Mouse (Mus musculus) brown adipose tissue, adult 24 weeks (tissue): Measurements from ENCODE around the gene Dpy19l1. TPM values are rescaled to one million over a fixed set of nuclear protein-coding genes. Genes with fewer than 3 reads are reported as not detected.

Experiments used
- H3K27ac ChIP-seq: fragments of 200-500 bp; replicated peaks from 2 replicates; pipeline ENCODE4 v1.5.1; 2012; ENCODE audit warnings: low read depth, mild to moderate bottlenecking, low read length
- H3K4me1 ChIP-seq: fragments of 200-500 bp; 2 replicates; pipeline ENCODE4 v1.6.1; 2012; ENCODE audit warnings: low read length, mixed read lengths; ENCODE audit not compliant: control insufficient read depth, insufficient read depth, insufficient read length
- H3K4me3 ChIP-seq: fragments of 200-500 bp; 2 replicates; pipeline ENCODE4 v1.5.1; 2012; ENCODE audit warnings: low read depth, mild to moderate bottlenecking, low read length, moderate library complexity; ENCODE audit not compliant: insufficient read depth
- polyA plus RNA-seq: library from polyadenylated mRNA; stranded (reverse); fragments of >200 nt; gene quantifications from 2 replicates; pipeline ENCODE4 v1.2.4, GENCODE M21; 2012; ENCODE audit not compliant: missing spikeins, insufficient read depth, insufficient read length

Gene Dpy19l1
- polyA plus RNA-seq, 1 experiment, result 16.1 TPM

DNA sequence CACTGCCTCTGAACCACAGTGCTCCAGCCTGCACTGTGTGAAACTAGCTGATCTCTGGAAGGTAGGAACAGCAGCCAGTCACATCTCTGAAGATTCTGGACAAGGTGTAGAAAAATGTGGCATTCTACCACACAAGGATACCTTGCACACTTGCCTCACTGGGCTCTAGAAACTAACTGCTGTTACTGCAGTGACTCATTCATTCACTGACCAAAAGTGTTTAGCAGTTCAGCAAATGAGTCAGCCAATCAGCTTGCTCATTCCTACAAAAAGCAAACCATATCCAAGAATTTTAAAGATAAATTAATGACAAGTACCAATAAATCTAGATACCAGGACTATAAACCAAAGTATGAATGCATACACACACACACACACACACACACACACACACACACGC, 77.3 kb downstream of the Dpy19l1 start:
- H3K4me1 ChIP-seq, result no peaks in the 10 kb centered on the region
- H3K27ac ChIP-seq, result no peak overlapping the region
- no peak overlapping the region for H3K4me3 ChIP-seq

DNA sequence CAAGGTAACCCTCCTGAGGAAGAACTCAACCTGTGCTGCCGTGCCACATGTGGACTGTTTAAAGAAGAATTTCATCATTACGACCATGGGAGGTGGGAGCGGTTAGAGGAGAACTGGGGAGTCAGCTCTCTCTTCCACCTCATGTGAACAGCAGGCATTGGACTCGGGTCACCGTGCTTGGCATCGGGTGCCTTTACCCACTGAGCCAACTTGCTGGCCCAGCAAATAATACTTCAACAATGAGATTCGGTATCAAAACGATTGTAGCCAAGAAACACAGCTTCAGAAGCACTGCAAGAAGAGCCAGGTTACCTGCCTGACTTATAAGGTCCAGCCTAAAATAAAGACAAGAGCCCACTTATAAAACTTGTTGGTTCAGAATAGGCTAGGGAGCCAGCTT, 79.7 kb downstream of the Dpy19l1 start:
- H3K4me3 ChIP-seq, result no peak overlapping the region
- no peaks in the 10 kb centered on the region for H3K4me1 ChIP-seq
- no peak overlapping the region for H3K27ac ChIP-seq

DNA sequence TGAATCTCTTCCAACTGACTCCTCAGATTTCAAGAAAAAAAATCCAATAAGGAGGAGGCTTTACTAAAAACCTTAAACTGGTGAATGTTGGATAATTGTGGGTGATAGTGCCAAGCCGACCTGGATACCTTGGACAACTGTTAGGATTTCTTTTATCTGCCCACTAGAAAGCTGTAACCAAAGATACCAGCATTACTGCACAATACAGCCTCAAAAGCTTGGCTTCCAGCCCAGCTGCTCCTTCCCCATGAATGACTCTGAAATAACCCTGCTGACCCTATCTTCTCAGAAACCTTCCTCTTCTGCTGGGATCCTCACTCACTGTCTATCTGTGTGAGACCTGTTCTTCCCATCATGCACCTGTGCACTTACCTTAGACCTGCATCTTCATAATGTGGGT, 81.1 kb downstream of the Dpy19l1 start:
- Histone ChIP-seq H3K27ac (no peak overlapping the region), H3K4me1 (no peaks in the 10 kb centered on the region), H3K4me3 (no peak overlapping the region)

DNA sequence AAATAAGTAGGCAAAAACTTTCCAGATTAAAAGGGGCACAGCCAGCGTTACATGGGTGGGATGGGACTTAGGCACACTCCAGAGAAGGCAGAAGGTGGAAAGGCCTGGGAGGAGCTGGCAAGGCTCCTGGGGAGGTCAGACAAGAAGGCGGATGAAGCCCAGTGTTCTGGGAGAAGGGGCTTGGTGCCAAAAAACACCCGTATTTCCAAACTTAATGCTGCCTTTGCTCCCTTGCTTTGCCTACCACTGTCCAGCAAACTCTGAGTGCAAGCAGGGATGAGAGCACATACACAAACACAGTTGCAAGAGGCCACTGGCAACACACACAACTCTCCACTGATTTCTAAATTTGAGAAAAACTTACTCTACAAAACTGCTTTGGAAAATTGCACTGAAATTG, 81.7 kb downstream of the Dpy19l1 start:
- no peak overlapping the region for H3K27ac ChIP-seq
- no peak overlapping the region for H3K4me3 ChIP-seq
- no peaks in the 10 kb centered on the region for H3K4me1 ChIP-seq

DNA sequence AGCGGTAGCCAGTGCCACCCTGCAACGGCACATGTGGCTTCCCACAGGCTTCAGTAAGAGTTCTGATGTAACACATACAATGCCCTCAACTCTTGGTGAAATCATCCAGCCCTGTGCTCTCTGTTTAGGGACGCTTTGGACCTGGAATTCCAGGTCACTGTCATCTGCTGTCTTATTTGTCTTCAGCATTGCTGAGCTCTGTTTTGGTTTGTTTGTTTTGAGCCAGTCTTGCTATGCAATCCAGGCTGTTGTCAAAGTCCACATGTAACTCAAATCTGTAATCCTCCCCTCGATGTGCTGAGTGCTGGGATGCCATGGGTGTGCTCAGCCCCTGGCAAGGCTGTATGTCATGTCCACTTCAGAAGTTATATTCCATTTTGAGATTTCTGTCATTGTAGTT, 82.8 kb downstream of the Dpy19l1 start:
- Histone ChIP-seq H3K4me3 (no peak overlapping the region), H3K27ac (no peak overlapping the region), H3K4me1 (no peaks in the 10 kb centered on the region)

DNA sequence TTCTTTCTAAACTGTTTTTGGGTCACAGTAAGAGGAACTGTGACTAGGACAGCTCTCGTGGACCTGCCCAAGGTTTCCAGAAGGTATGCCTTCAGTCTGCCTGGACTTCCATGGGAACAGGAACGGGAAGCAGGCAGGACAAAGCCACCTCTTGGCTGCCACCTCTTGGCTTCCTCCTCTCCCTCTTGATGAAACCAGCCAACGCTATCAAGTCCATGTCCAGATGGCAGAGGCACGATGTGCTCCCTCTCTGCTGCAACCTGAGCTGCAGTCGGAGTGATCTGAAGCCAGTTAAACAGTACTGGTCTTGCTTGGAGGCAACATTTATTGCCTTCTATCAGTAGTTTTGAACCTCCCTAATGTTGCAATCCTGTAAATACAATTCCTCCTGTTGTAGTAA, 84.7 kb downstream of the Dpy19l1 start:
- Histone ChIP-seq H3K27ac (no peak overlapping the region), H3K4me3 (no peak overlapping the region), H3K4me1 (no peaks in the 10 kb centered on the region)

DNA sequence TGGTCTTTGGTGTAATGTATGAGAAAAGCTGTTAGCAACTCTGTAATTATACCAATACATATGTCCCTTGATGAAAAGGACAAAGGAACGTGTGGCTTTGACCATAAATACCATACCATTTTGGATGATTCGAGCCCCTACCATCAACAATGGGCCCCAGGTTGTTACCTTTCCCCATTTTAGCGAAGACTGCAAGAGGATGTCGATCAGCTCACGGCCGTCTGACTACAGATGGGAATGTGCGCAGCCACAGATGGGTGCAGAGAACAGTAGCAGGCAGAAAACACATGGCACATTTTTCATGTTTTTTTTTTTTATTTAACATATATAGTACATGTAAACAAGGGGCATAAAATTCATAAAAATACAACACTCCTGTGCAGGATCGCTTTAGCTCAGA, 91.5 kb downstream of the Dpy19l1 start:
- Histone ChIP-seq H3K27ac (no peak overlapping the region), H3K4me3 (no peak overlapping the region), H3K4me1 (no peaks in the 10 kb centered on the region)

DNA sequence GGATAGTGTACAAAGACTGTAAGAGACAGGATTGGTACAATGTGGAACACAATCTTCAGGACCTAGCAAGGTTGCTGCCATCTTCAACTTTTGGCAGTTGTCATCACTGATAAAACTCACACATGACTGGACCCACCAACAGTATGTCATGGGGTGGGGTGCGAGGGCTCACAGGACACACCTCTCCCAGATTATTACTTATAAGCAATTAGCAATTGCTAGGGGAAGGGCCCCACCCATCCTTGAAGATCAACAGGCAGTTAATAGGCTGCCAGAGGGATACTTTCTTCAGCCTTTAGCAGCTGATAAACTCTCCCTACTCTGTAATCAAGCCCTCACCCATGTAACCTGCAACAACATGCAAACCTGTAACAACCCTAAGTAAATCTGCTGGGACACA, 92.5 kb downstream of the Dpy19l1 start:
- no peak overlapping the region for H3K4me3 ChIP-seq
- no peak overlapping the region for H3K27ac ChIP-seq
- no peaks in the 10 kb centered on the region for H3K4me1 ChIP-seq

DNA sequence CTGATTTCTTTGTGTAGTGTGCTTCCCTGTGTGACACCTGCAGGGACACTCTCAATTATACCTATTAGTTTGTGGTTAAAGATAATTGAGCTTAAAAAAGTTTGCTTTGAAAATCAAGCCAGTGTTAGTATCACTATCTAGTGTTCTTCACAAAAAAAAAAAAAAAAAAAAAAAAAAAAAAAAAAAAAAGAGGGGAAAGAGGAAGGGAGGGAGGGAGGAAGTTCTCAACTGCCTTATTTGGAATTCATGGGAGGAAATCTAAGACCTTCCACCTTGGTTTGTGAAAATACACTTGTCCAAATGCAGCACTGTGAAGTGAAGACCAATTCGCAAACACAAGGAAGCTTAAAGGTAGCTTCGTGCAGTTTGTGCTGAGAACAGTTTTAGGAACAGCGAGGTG, 94.9 kb downstream of the Dpy19l1 start:
- Histone ChIP-seq H3K4me3 (no peak overlapping the region), H3K4me1 (no peaks in the 10 kb centered on the region), H3K27ac (no peak overlapping the region)

DNA sequence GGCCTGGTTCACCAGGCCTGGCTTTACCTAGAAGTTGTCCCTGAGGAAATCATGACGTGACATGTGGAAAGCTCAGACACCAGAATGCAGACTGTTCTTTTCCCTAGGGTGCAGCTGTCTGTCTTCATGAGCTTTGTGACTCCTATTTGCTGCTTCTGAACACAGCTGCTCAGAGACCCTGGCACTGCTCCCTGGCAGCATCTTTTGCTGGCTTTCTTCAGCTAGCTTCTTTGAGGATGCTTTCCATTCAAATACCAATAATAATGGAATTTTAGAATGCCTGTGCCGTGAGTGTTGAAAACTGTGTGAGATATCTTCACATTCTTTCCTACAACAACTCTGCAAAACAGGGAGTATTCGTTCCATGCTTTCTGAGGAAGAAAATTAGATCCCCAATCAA, 108.8 kb downstream of the Dpy19l1 start:
- H3K4me1 ChIP-seq, result no peaks in the 10 kb centered on the region

DNA sequence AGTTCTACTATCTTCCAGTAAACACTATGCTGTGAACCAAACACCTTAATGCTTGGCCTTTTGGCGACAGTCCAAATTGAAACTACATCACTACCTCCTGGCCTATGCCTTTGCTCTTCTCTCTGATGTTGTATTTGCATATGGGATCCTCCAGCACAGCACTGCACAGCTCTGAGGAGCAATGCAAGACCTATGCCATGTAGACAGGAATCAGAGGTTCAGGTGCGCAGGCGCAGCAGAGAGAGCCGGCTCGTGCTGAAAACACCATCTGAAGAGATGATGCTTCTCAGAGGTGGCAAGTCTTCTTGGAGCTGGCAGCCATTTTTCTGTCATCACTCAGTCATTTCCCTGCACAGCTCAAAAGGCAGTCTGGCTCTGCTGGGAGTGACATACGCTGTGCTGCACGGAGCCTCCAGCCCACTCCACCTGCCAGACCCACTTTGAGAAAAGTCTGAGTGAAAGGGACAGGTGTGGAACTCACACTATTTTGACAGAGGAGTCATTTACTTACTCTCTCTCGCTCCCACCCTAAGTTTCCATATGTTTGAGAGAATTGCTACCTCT, 112.1 kb downstream of the Dpy19l1 start:
- no peak overlapping the region for H3K27ac ChIP-seq
- H3K4me3 ChIP-seq, result no peak overlapping the region

More for the DNA sequence above, 108.8 kb downstream of the Dpy19l1 start:
- Histone ChIP-seq H3K4me3 (no peak overlapping the region), H3K27ac (no peak overlapping the region)

DNA sequence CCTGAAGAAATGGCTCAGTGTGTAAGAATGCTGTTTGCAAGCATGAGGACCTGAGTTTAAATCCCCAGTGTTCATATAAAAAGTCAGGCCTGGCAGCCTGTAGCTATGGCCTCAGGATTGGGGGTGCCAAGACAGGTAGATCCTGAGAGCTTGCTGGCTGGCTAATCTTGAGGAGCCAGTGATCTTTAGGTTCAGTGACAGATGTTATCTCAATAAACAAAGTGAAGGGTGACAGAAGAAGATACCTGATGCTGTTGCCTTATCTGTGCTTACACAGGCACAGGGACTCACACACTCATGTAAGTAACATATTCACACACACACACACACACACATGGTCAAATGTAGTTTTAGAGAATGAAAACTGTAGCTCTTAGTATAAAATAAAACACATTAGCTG, 115.7 kb downstream of the Dpy19l1 start:
- Histone ChIP-seq H3K4me3 (no peak overlapping the region), H3K4me1 (no peaks in the 10 kb centered on the region), H3K27ac (no peak overlapping the region)

More for the DNA sequence above, 112.1 kb downstream of the Dpy19l1 start:
- H3K4me1 ChIP-seq, result no peaks in the 10 kb centered on the region

DNA sequence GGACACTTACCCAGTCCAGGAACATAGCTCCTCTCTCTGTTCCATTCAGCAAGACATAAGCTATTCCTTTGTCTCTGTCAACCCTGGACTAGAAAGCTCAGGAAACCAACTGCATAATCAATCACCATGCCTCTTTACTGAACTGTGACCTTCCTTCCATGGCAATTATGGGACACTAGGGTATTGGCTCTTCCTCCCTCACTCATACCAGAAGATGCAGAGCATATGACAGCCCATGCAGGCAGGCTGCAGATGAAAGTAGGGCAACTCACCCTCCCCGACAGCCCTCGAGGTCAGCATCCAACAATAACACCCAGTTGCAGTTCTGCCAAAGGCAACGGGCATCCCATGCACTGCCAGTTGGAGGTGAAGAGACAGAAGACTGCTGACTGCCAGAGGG, 123.6 kb downstream of the Dpy19l1 start:
- H3K4me3 ChIP-seq, result no peak overlapping the region
- H3K27ac ChIP-seq, result no peak overlapping the region
- no peaks in the 10 kb centered on the region for H3K4me1 ChIP-seq

DNA sequence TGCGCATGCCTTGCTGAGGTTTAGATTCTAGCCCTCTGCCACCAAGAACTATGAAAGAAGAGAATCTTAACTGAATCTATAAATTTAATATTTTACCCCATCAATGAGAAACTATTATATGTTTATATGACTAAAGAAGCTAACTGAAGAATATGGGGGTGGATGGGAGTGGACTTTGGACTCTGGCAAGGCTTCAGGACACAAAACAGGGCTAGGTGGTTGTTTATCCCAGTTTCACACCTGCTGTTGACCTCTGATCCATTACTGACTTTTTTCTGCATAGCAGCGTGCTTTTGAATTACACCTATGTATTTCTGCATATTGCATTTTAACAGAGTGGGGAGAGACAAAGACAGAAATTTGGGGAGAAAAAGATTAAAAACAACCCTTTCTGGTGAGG, 124.1 kb downstream of the Dpy19l1 start:
- Histone ChIP-seq H3K4me1 (no peaks in the 10 kb centered on the region), H3K4me3 (no peak overlapping the region), H3K27ac (no peak overlapping the region)
